Mouse (Mus musculus) midbrain, embryonic 15.5 days (tissue): Measurements from ENCODE around the gene Vdac1. TPM values are rescaled to one million over a fixed set of nuclear protein-coding genes. Genes with fewer than 3 reads are reported as not detected.
"Not testable (repeated sequence)": the region's sequence is repeated elsewhere in the genome, so short reads cannot be mapped to it uniquely, and the experiment has no call there.

Experiments
- ATAC-seq: fragments of 200-750 bp; cut with Nextera tagmentation; replicated peaks from 2 replicates; pipeline ENCODE4 v1.8.0; 2017; ENCODE audit warnings: moderate TSS enrichment
- H3K27ac ChIP-seq: fragments of 300-500 bp; sonication (generic); 2 replicates; pipeline ENCODE4 v1.5.1; 2015; ENCODE audit warnings: mild to moderate bottlenecking, inconsistent platforms
- H3K27me3 ChIP-seq: fragments of 300-500 bp; sonication (generic); replicated peaks from 2 replicates; pipeline ENCODE4 v1.6.1; 2015; ENCODE audit warnings: inconsistent platforms
- H3K36me3 ChIP-seq: fragments of 300-500 bp; sonication (generic); replicated peaks from 2 replicates; pipeline ENCODE4 v1.6.1; 2015; ENCODE audit warnings: inconsistent platforms
- H3K4me1 ChIP-seq: fragments of 300-500 bp; sonication (generic); 2 replicates; pipeline ENCODE4 v1.6.1; 2015; ENCODE audit warnings: inconsistent platforms
- H3K4me2 ChIP-seq: fragments of 300-500 bp; sonication (generic); 2 replicates; pipeline ENCODE4 v1.6.1; 2015; ENCODE audit warnings: inconsistent platforms, mild to moderate bottlenecking, moderate library complexity
- H3K4me3 ChIP-seq: fragments of 300-500 bp; sonication (generic); 2 replicates; pipeline ENCODE4 v1.5.1; 2015; ENCODE audit warnings: mild to moderate bottlenecking, inconsistent platforms
- H3K9ac ChIP-seq: fragments of 300-500 bp; sonication (generic); 2 replicates; pipeline ENCODE4 v1.6.1; 2015; ENCODE audit warnings: mild to moderate bottlenecking, inconsistent platforms
- H3K9me3 ChIP-seq: fragments of 300-500 bp; sonication (generic); 2 replicates; pipeline ENCODE4 v1.6.1; 2016; ENCODE audit warnings: inconsistent platforms
- WGBS: fragments of 180-500 bp; shearing (Covaris S2); methylation state at CpG from one replicate; pipeline ENCODE4 v1.1.7; 2015; ENCODE audit warnings: mixed read lengths; 5-methylcytosine and 5-hydroxymethylcytosine counted together
- polyA plus RNA-seq: library from polyadenylated mRNA; unstranded; fragments of >200 nt; fragmentation: Nextera tagmentation; extraction: Ambion mirVana; gene quantifications from 2 replicates; pipeline ENCODE4 v1.2.1, GENCODE M21; 2015

The Vdac1 gene
- polyA plus RNA-seq, 1 experiment from 2014 or later, result 335 TPM

- 94% methylated on average over 12 of the region's 12 CpGs for WGBS
- Histone ChIP-seq H3K4me1 (no peaks in the 10 kb centered on the region), H3K4me3 (no peak overlapping the region), H3K4me2 (no peak overlapping the region), H3K9ac (no peak overlapping the region), H3K36me3 (peaks cover 57% of the 10 kb centered on the region), H3K9me3 (no peaks in the 10 kb centered on the region), H3K27me3 (no peaks in the 10 kb centered on the region), H3K27ac (no peak overlapping the region)
- no peak for ATAC-seq
Observed at GRCm38 (mm10) chr11:52388150-52388549, 27.5 kb downstream of the Vdac1 start.

GRCm38 (mm10) chr11:52388979-52389378, 28.3 kb downstream of the Vdac1 start:
- peaks cover 50% of the 10 kb centered on the region for H3K36me3 ChIP-seq
- not testable (repeated sequence) for H3K4me1 ChIP-seq, H3K27ac ChIP-seq, H3K27me3 ChIP-seq, H3K9me3 ChIP-seq, ATAC-seq, H3K9ac ChIP-seq, H3K4me3 ChIP-seq, H3K4me2 ChIP-seq
- 93% methylated on average over 5 of the region's 5 CpGs for WGBS

- peaks cover 43% of the 10 kb centered on the region for H3K36me3 ChIP-seq
Observed at GRCm38 (mm10) chr11:52389933-52390332, 29.3 kb downstream of the Vdac1 start.

GRCm38 (mm10) chr11:52394494-52394893, 33.8 kb downstream of the Vdac1 start:
- Histone ChIP-seq H3K9ac (no peak overlapping the region), H3K27me3 (no peaks in the 10 kb centered on the region), H3K4me1 (peaks cover 24% of the 10 kb centered on the region), H3K27ac (no peak overlapping the region), H3K4me2 (no peak overlapping the region), H3K9me3 (no peaks in the 10 kb centered on the region), H3K4me3 (no peak overlapping the region), H3K36me3 (peaks cover 11% of the 10 kb centered on the region; the same call in 1 of the 2 replicates)
- whole genome bisulfite sequencing, result 77% methylated on average over 4 of the region's 4 CpGs
- no peak for ATAC-seq

More at GRCm38 (mm10) chr11:52389933-52390332, 29.3 kb downstream of the Vdac1 start:
- Histone ChIP-seq H3K9me3 (no peaks in the 10 kb centered on the region), H3K4me1 (no peaks in the 10 kb centered on the region), H3K27me3 (no peaks in the 10 kb centered on the region), H3K9ac (no peak overlapping the region), H3K27ac (no peak overlapping the region), H3K4me2 (no peak overlapping the region), H3K4me3 (no peak overlapping the region)
- ATAC-seq, result no peak
- WGBS, result 92% methylated on average over 7 of the region's 7 CpGs

- WGBS, result 35% methylated on average over 4 of the region's 4 CpGs
- 0 out of 2 replicates have a peak, but pooled peaks cover 2% of the 10 kb centered on the region for H3K36me3 ChIP-seq
- H3K4me1 ChIP-seq, result peaks cover 24% of the 10 kb centered on the region
- no peak overlapping the region for H3K9ac ChIP-seq
- H3K4me2 ChIP-seq, result no peak overlapping the region
- H3K4me3 ChIP-seq, result no peak overlapping the region
- H3K27ac ChIP-seq, result no peak overlapping the region
- no peaks in the 10 kb centered on the region for H3K9me3 ChIP-seq
- no peaks in the 10 kb centered on the region for H3K27me3 ChIP-seq
- ATAC-seq, result no peak; the same call in 1 of the 2 replicates
Observed at GRCm38 (mm10) chr11:52395343-52395742, 34.7 kb downstream of the Vdac1 start.

GRCm38 (mm10) chr11:52395940-52396596, 35.4 kb downstream of the Vdac1 start, which contains the start of gene 9530068E07Rik:
9530068E07Rik (plus strand) TSS chr11:52396428.
- Histone ChIP-seq H3K4me1 (peaks cover 24% of the 10 kb centered on the region), H3K36me3 (no peaks in the 10 kb centered on the region), H3K4me3 (peak within 1 kb of the TSS; percentile 78), H3K9ac (peak within 1 kb of the TSS; percentile 86), H3K27ac (peak within 1 kb of the TSS; percentile 90), H3K27me3 (no peaks in the 10 kb centered on the region), H3K9me3 (no peaks in the 10 kb centered on the region), H3K4me2 (peak within 1 kb of the TSS; percentile 77)
- ATAC-seq, result peak; percentile 96
- WGBS, result under 1% methylated on average over 38 of the region's 38 CpGs

GRCm38 (mm10) chr11:52396597-52397188, 36.0 kb downstream of the Vdac1 start:
- ATAC-seq, result peak; percentile 86
- H3K4me1 ChIP-seq, result peaks cover 24% of the 10 kb centered on the region
- H3K4me3 ChIP-seq, result peak overlapping the region; percentile 78
- 1% methylated on average over 33 of the region's 33 CpGs for WGBS
- H3K27ac ChIP-seq, result peak overlapping the region; percentile 90
- H3K36me3 ChIP-seq, result no peaks in the 10 kb centered on the region
- H3K9ac ChIP-seq, result peak overlapping the region; percentile 86
- no peaks in the 10 kb centered on the region for H3K27me3 ChIP-seq
- no peaks in the 10 kb centered on the region for H3K9me3 ChIP-seq
- H3K4me2 ChIP-seq, result peak overlapping the region; percentile 77

- ATAC-seq, result no peak
- no peaks in the 10 kb centered on the region for H3K36me3 ChIP-seq
- peak overlapping the region; percentile 86; the same call in 1 of the 2 replicates for H3K9ac ChIP-seq
- peaks cover 24% of the 10 kb centered on the region for H3K4me1 ChIP-seq
- H3K4me3 ChIP-seq, result peak overlapping the region; percentile 78
- H3K4me2 ChIP-seq, result peak overlapping the region; percentile 77
- 0 out of 2 replicates have a peak overlapping the region, but pooled peaks have one; percentile 90 for H3K27ac ChIP-seq
- no peaks in the 10 kb centered on the region for H3K9me3 ChIP-seq
- H3K27me3 ChIP-seq, result no peaks in the 10 kb centered on the region
- 87% methylated on average over 4 of the region's 4 CpGs for WGBS
Observed at GRCm38 (mm10) chr11:52397385-52397987, 36.8 kb downstream of the Vdac1 start.

GRCm38 (mm10) chr11:52401476-52401875, 40.8 kb downstream of the Vdac1 start:
- Histone ChIP-seq H3K27me3 (no peaks in the 10 kb centered on the region), H3K36me3 (peaks cover 13% of the 10 kb centered on the region), H3K4me2 (no peak overlapping the region), H3K4me3 (no peak overlapping the region), H3K4me1 (peaks cover 21% of the 10 kb centered on the region), H3K9me3 (no peaks in the 10 kb centered on the region), H3K27ac (no peak overlapping the region), H3K9ac (no peak overlapping the region)
- 72% methylated on average over 2 of the region's 2 CpGs for WGBS
- no peak for ATAC-seq

GRCm38 (mm10) chr11:52402566-52402965, 41.9 kb downstream of the Vdac1 start:
- Histone ChIP-seq H3K27me3 (no peaks in the 10 kb centered on the region), H3K36me3 (peaks cover 22% of the 10 kb centered on the region), H3K4me1 (peaks cover 15% of the 10 kb centered on the region), H3K4me2 (no peak overlapping the region), H3K9ac (no peak overlapping the region), H3K4me3 (no peak overlapping the region), H3K27ac (no peak overlapping the region), H3K9me3 (no peaks in the 10 kb centered on the region)
- WGBS, result 80% methylated on average over 1 of the region's 1 CpGs
- ATAC-seq, result no peak

- Histone ChIP-seq H3K27me3 (no peaks in the 10 kb centered on the region), H3K36me3 (peaks cover 31% of the 10 kb centered on the region), H3K27ac (no peak overlapping the region), H3K9me3 (no peaks in the 10 kb centered on the region), H3K9ac (no peak overlapping the region), H3K4me2 (no peak overlapping the region), H3K4me3 (no peak overlapping the region), H3K4me1 (no peaks in the 10 kb centered on the region)
- ATAC-seq, result no peak
- 95% methylated on average over 5 of the region's 5 CpGs for WGBS
Observed at GRCm38 (mm10) chr11:52404209-52404608, 43.5 kb downstream of the Vdac1 start.

- no peak overlapping the region for H3K27ac ChIP-seq
- H3K4me3 ChIP-seq, result no peak overlapping the region
- H3K4me1 ChIP-seq, result no peaks in the 10 kb centered on the region
- H3K36me3 ChIP-seq, result peaks cover 31% of the 10 kb centered on the region
- H3K9me3 ChIP-seq, result no peaks in the 10 kb centered on the region
- no peak overlapping the region for H3K4me2 ChIP-seq
- H3K27me3 ChIP-seq, result no peaks in the 10 kb centered on the region
- ATAC-seq, result no peak
- WGBS, result 67% methylated on average over 9 of the region's 9 CpGs
- no peak overlapping the region for H3K9ac ChIP-seq
Observed at GRCm38 (mm10) chr11:52405196-52405688, 44.6 kb downstream of the Vdac1 start.
